Mouse (Mus musculus) common myeloid progenitor, adult 5-6 weeks (primary cell): ENCODE results near the gene Kcns1. TPM values are rescaled to one million over a fixed set of nuclear protein-coding genes. Genes with fewer than 3 reads are reported as not detected.

ENCODE experiments used
- ATAC-seq: replicated peaks from 2 replicates; pipeline ENCODE4 v1.8.0; 2016; ENCODE audit warnings: low read depth, mild to moderate bottlenecking, moderate TSS enrichment, inconsistent platforms; ENCODE audit not compliant: poor library complexity, severe bottlenecking
- total RNA-seq: library from RNA; stranded (forward); fragments of 200-1000, 187-1606 nt; gene quantifications from 2 replicates; pipeline ENCODE4 v1.2.3, GENCODE M21; 2017

Gene Kcns1
- total RNA-seq, 1 experiment from 2014 or later: 0.59 TPM

DNA sequence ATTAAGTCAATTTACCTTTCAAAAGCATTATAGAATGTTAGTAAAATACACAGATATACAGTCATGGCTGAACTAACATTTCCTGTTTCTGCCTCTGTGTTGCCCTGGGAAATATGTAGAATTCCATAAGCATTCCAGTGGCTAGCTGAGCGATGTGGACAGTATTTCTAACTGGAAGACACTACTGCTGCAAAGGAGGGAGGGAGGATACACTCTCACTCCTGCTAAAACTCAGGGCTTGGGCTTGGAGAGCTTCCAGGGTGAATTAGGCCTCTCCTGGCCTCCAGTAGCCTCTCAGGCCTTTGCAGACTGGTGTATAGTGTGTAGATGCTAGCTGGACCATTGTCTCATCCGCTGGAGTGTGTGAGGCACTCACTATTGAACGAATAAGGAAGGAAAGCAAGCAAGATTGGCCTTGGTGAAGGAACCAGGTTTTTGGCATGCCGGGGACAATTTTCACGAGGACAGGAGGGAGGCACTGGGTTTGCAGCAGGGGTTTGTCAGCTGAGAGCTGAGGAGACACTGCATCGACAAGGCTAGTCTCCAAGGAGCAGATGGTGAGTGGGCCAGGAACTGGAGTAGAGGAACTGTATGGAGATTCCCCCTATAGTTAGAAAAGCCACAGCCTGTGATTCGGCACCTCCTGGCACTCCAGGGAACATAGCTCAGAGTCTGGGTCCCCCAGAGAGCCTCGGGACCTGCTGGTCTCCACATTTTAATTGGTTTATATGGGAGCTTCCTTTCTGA, 3.9 kb upstream of the Kcns1 start:
- no peak for ATAC-seq

GRCm38 (mm10) chr2:164173394-164173793, 2.5 kb upstream of the Kcns1 start:
- ATAC-seq: peak; percentile 61

DNA sequence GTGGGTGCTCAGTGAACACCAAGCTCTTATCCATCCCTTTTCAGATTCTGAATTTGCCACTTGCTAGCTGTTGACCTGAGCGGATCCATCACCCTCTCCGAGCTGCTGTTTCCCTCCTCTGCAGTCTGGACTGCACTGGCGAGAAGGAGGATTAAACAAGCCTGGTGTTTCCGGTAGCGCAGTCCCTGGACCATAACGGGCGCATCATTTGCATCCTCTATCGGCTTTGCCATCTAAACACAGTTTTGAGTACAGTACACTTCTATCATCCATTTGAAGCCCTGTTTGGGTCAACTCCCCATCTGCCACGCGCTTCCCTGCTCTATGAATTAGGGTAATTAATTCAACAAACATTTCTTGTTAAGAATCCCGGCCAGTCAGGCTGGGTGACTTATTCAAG, 587 bp downstream of the Kcns1 start:
- ATAC-seq: no peak

DNA sequence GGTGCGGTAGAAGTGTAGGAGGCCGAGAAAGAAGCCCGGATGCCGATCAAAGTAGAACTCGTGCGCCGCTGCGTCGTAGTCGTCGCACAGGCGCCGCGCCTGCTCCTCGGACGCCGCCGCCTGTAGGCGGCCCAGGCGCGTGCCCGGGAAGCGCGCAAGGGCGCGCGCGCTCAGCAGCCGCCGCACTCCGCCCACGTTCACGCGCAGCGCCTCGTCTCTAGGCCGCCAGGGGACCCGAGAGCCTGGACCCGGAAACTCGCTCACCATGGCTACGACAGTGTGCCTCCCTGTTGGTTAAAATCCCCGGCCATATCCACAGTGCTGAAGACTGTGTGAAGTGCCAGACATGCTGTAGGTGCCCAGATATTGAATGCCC, 2.4 kb downstream of the Kcns1 start:
- peak; percentile 39 for ATAC-seq

DNA sequence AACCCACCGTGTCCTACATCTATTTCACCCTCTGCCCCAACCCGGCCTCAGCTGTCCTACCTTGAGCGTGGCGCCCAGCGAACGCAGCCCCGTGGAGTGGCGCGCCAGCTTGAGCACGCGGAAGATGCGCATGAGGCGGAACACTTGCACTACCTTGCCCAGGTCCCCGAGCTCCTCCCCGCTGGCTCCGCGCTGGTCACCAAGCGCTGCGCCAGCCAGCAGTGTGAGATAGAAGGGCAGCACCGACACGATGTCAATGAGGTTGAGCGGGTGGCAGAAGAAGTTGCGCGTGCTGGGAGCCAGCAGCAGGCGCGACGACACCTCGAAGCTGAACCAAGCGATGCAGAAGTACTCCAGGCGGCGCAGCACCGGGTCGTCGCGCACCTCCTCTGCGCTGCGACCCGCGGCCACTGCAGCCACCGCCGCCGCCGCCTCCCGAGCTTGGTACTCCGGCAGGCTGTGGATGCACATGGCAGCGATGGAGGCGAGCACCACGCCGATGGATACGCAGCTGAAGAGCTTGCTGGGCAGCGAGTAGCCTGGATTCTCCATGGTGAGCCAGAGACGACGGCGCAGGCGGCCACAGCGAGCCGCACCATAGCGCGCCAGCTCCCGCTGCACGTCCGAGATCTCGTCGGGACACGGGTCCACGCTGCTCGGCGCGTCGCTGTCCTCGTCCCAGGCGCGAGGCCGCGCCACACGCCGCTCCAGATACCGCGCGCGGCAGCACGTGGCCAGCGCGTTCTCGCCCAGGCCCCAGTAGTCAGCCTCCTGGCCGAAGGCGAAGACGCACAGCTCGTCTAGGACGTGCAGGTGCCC, 3.0 kb downstream of the Kcns1 start:
- ATAC-seq: peak; percentile 19

- no peak for ATAC-seq
Observed at GRCm38 (mm10) chr2:164164941-164165340, 6.0 kb downstream of the Kcns1 start.

DNA sequence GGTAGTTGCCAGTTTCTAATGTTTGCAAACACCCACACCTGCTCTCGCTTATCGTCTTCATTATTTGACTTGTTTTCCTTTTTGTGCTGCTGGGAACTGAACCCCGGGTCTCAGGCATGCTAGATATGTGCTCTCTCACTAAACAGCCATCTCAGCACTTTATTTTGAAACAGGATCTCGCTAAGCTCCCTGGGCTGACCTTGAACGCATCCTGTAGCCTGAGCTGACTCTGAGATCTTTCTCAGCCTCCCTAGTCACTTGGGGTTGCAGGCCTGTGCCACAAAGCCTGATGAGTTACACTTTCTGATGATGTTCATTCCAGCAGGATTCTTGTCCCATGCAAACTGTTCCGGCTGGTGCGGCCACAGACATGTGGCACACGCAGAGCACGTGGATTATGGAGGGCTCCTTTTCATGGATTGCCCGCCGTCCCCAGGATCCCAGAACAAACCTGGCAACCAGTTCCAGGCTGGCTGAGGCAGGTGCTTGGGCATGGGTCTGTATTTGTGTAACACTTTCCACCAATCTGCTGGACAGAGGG, 9.3 kb downstream of the Kcns1 start:
- ATAC-seq: no peak

DNA sequence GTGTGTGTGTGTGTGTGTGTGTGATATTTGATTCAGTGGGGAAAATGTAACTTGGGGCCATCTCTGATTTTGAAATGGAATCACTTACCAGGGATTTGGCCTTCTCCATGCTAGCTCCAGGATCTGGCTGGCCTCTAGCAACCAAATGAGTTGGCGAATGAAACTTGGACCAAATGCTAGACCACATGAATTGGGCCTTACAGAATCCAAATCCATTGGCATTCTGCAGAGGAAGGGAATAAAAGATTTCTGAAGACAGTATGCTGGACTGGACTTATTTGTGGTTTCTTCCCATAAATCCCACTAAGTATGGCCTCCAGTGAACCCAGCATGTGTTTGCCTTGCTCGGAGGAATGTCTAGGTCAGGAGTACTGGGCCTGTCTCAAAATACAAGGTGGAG, 12.1 kb downstream of the Kcns1 start:
- no peak for ATAC-seq

DNA sequence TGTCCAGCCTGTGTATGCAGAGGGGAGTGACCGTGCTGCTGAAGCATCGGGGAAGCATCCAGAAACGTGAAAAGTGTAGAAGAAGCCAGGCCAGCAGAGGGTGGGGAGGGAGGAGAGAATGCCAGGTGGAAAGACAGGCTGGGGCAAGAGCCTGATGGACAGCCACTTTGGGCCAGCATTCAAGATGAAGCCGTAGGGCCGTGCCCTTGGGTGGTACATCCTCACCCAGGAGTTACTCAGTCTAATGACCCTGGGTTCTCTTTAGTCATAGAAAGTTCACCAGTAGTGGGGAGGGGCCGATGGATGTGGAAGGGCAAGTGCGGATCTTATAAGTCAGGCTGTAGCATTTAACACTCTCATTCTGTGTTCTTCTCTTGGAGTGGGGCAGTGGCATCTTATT, 14.8 kb downstream of the Kcns1 start:
- ATAC-seq: no peak

DNA sequence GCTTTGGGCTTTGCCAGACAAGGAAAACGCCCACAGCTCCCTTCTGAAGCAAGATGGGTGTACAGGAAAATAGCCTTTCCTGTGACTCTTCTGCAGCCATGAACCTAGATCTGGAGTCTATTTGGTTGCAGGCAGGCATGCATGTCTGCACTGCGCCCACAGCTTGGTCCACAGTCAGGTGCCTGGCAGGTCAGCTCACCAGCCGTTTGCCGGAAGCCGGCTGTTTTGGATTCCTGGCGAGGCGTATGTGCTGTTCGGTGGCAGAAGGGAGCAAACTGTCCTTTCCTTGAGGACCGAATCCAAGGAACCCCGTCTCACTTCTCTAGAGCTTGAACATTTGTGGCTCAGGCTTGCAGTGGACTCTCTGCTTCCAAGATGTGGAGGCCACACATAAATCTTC, 16.9 kb downstream of the Kcns1 start:
- ATAC-seq: no peak

- no peak for ATAC-seq
Observed at GRCm38 (mm10) chr2:164152341-164152740, 18.6 kb downstream of the Kcns1 start.

DNA sequence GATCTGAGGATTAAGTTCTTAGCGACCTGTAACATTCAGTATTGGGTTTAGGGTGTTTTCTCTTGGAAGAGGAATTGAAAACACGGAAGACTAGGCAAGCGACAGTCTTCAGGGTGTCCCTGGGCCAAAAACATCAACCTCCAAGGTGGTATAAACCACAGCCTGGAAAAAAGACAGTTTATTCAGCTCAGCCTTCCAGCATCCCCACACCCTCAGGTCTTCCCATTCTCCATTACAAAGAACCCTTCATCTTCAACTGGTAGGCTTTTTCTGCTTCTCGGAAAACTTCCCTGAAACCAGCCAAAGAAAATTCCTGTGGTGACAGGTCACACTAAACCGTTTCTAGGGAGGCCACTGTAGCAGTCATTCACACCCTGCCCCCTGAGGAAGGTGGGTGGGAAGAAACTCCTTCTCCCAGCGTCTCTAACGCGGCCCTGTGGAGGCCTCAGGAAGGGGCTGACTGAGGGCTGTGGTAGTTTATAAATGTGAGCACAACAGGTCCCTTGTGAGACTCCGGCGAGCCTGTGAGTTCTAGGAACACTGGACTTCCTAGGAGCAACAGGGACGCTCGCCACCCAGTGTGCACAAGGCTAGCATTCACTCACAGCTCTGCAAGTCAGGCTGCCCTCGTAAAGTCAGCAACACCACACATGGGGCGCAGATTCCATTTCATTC, 20.7 kb downstream of the Kcns1 start:
- no peak for ATAC-seq

- no peak for ATAC-seq
Observed at GRCm38 (mm10) chr2:164146556-164146955, 24.4 kb downstream of the Kcns1 start.

DNA sequence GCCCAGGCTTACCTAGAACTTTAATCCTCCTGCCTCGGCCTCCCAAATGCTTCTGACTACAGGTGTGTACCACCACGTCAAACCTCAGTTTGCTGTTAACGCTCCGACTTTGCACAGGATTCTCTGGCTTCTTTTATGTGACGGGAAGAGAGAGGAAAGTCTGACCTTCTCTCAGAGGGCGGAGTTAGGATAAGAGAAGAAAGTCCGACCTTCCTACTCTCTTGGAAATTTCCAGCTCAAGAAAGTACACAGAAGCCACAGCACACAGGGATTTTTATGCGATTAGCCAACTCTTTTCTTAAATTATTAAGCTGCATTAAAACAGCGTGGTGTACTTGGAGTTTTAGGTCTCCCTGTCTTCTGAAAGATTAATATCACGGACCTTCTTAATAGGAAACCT, 26.4 kb downstream of the Kcns1 start:
- no peak for ATAC-seq

DNA sequence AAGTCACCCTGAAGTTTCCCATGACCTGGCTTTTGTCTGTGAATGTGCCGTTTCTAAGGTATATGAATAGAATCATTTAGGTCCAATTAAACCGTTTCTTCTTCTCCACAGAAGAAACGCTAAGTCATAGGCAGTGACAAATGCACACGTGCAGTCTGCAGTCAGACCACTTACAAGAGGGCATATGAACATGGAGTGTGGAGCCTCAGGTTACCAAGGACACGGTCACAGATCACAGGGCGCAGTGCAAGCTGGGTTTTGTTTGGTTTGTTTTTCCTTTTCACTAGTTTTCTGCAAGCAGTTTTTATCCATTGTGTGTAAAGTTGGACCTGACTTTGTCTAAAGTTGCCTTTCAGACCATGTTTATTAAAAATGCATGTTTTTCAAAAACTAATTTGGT, 26.9 kb downstream of the Kcns1 start:
- no peak for ATAC-seq

DNA sequence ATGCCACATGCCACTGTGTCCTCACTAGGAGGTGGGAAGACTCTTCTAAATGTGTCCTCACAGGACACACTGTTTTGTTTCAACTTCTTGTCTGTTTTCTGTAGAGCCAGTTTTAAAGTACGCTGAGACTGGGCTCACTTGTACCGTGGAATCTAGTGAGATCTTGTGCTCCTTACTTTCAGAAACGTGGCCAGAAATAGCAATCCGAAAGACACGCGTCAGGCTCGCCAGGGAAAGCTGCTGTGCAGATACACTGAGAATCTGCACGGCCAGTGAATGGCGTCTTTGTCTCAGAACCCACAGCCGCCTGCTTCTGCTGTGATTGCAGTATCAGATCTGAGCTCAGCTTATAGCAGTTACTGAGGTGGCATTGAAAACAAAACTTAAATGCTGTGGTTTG, 28.9 kb downstream of the Kcns1 start:
- ATAC-seq: no peak

DNA sequence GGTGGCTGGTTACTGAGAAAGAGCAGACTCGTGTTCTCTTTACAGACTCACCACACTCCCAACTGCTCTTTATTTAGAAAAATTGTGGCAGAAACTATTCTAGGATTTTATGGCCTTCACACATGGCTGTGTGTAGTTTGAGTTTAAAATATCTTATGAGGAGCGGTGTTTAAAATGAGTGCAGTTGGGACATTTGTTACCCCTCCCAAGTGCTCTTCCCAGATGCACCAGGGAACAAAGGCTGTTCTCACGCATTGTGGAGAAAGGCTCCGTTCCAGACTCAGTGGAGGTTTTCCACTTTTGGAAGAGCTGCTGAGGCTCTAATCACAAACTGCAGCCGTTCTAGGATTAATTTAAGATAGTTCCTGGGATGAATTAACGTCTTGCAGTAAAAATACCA, 33.2 kb downstream of the Kcns1 start:
- ATAC-seq: no peak

DNA sequence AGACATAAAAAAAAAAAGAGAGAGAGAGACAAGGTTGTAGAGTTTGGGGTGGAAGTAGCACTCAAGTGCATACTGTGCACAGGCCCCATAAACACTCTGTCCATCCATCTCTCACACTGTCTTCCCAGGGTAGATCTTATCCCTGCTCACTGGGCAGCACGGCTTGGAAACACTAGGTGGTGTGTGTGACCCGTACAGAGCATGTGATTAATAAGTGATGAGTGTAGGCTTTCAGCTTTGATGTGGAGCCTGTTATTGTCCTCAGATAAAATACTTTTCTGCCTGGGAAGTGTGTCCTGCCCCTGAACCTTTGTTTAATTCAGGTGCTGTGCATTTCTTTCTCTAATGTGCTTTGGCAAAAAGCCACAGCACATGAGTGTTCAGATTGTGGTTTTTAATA, 34.5 kb downstream of the Kcns1 start:
- peak; percentile 46; the same call in 1 of the 2 replicates for ATAC-seq

GRCm38 (mm10) chr2:164135367-164135766, 35.5 kb downstream of the Kcns1 start:
- no peak for ATAC-seq

- ATAC-seq: peak; percentile 67
Observed at GRCm38 (mm10) chr2:164134563-164134962, 36.4 kb downstream of the Kcns1 start.

DNA sequence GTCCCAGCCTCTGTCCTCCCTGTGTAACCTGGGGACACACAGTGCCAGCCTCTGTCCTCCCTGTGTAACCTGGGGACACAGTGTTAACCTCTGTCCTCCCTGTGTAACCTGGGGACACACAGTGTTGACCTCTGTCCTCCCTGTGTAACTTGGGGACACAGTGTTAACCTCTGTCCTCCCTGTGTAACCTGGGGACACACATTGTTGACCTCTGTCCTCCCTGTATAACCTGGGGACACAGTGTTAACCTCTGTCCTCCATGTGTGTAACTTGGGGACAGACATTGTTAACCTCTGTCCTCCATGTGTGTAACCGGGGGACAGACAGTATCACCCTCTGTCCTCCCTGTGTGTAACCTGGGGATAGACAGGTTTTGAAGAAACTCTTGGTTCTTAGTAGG, 39.3 kb downstream of the Kcns1 start:
- ATAC-seq: no peak
